Mouse (Mus musculus) embryonic facial prominence, embryonic 14.5 days (tissue): Measurements from ENCODE around the gene Hebp1. TPM values are rescaled to one million over a fixed set of nuclear protein-coding genes. Genes with fewer than 3 reads are reported as not detected.

Experiments
- ATAC-seq: fragments of 200-750 bp; cut with Nextera tagmentation; 2 replicates; pipeline ENCODE4 v1.8.0; 2017; ENCODE audit warnings: low read depth, moderate number of reproducible peaks, moderate TSS enrichment
- DNase-seq: peaks from one replicate; pipeline ENCODE4 v3.0.0-alpha.2; 2015; ENCODE audit warnings: low spot score
- H3K27ac ChIP-seq: fragments of 300-500 bp; sonication (generic); replicated peaks from 2 replicates; pipeline ENCODE4 v1.5.1; 2014; ENCODE audit warnings: low read depth, mild to moderate bottlenecking, low read length, moderate library complexity
- H3K27me3 ChIP-seq: fragments of 300-500 bp; sonication (generic); replicated peaks from 2 replicates; pipeline ENCODE4 v1.6.1; 2014; ENCODE audit warnings: low read length; ENCODE audit not compliant: control insufficient read depth, insufficient read depth
- H3K36me3 ChIP-seq: fragments of 300-500 bp; sonication (generic); 2 replicates; pipeline ENCODE4 v1.6.1; 2014; ENCODE audit warnings: low read length, mixed read lengths; ENCODE audit not compliant: control insufficient read depth, insufficient read depth
- H3K4me1 ChIP-seq: fragments of 300-500 bp; sonication (generic); 2 replicates; pipeline ENCODE4 v1.6.1; 2014; ENCODE audit warnings: antibody characterized with exemption, low read length; ENCODE audit not compliant: control insufficient read depth, insufficient read depth
- H3K4me2 ChIP-seq: fragments of 300-500 bp; sonication (generic); 2 replicates; pipeline ENCODE4 v1.6.1; 2014; ENCODE audit warnings: low read depth, mild to moderate bottlenecking, low read length, moderate library complexity, mixed read lengths
- H3K4me3 ChIP-seq: fragments of 300-500 bp; sonication (generic); 2 replicates; pipeline ENCODE4 v1.5.1; 2014; ENCODE audit warnings: low read depth, mild to moderate bottlenecking, low read length
- H3K9ac ChIP-seq: fragments of 300-500 bp; sonication (generic); 2 replicates; pipeline ENCODE4 v1.6.1; 2014; ENCODE audit warnings: low read depth, mild to moderate bottlenecking, low read length, moderate library complexity, mixed read lengths
- H3K9me3 ChIP-seq: fragments of 300-500 bp; sonication (generic); 2 replicates; pipeline ENCODE4 v1.6.1; 2016; ENCODE audit warnings: low read length; ENCODE audit not compliant: control insufficient read depth
- WGBS: fragments of 180-500 bp; shearing (Covaris S2); extraction: QIAGEN DNeasy Blood & Tissue Kit; methylation state at CpG from one replicate; pipeline ENCODE4 v1.1.7; 2014; 5-methylcytosine and 5-hydroxymethylcytosine counted together
- polyA plus RNA-seq: library from polyadenylated mRNA; unstranded; fragments of >200 nt; fragmentation: Nextera tagmentation; extraction: Ambion mirVana; gene quantifications from 2 replicates; pipeline ENCODE4 v1.2.1, GENCODE M21; 2014

Hebp1 gene
- polyA plus RNA-seq, 1 experiment from 2014 or later: 7.4 TPM

DNA sequence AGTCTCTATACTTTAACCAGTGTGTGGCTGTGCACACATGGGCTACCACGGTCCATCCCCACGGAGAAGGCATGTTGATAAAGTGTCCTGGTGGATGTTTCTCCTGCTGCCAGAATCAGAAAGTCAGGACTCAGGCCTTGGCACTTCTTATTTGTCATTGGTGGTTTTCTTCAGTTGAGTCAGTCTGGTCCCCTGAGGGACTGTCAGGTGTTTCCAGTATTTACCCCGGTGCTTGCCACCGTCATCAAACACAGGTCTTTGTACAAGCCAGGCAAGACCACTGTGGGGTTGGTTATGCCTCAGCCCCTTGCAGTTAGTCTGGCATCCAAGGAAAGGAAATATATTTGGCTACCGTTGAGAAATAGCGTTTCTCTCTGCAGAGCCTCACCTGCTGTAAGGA lies 32.8 kb upstream of the Hebp1 start:
- H3K36me3 ChIP-seq: peaks cover 54% of the 10 kb centered on the region
- 85% methylated on average over 6 of the region's 6 CpGs for WGBS
- no peak overlapping the region for H3K4me2 ChIP-seq
- H3K27me3 ChIP-seq: no peaks in the 10 kb centered on the region
- H3K27ac ChIP-seq: no peak overlapping the region
- no peak overlapping the region for H3K9ac ChIP-seq
- ATAC-seq (no peak), DNase-seq (no peak)
- H3K4me1 ChIP-seq: no peaks in the 10 kb centered on the region
- no peak overlapping the region for H3K4me3 ChIP-seq
- H3K9me3 ChIP-seq: no peaks in the 10 kb centered on the region

GRCm38 (mm10) chr6:135228465-135228941 lies 30.7 kb upstream of the Hebp1 start:
- no peak overlapping the region for H3K4me2 ChIP-seq
- ATAC-seq (0 out of 2 replicates have a peak, but pooled peaks have one; percentile 47), DNase-seq (no peak)
- WGBS: 61% methylated on average over 10 of the region's 10 CpGs
- H3K27me3 ChIP-seq: no peaks in the 10 kb centered on the region
- H3K27ac ChIP-seq: no peak overlapping the region
- no peak overlapping the region for H3K4me3 ChIP-seq
- H3K9ac ChIP-seq: no peak overlapping the region
- H3K9me3 ChIP-seq: no peaks in the 10 kb centered on the region
- H3K36me3 ChIP-seq: peaks cover 46% of the 10 kb centered on the region
- peaks cover 7% of the 10 kb centered on the region; the same call in 1 of the 2 replicates for H3K4me1 ChIP-seq

DNA sequence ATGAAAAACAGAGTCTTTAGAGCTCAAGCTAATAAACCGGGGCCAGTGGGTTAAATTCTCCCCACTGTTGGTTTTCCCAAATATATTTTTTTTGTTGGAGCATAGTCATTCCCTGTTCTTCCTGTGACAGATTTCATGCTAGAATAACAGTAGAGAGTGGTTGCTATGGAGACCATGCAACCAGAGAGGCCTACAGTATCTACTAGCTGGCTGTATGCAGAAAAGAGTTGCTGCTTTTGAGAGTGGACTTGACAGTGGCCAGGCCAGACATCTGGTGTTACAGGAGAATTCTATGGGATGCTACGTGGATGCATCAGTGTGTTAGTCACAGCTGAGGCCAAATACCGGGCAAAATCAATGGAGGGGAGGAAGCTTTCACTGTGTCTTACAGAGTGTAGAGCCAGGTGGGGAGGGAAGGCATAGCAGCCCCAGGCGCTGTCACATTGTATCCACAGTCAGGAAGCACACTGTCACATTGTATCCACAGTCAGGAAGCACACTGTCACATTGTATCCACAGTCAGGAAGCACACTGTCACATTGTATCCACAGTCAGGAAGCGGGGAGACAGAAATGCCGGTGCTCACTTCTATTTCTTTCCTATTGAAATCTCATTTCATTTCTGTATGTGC lies 26.1 kb upstream of the Hebp1 start:
- DNase-seq (peak; percentile 84), ATAC-seq (peak; percentile 71; the same call in 1 of the 2 replicates)
- no peak overlapping the region for H3K4me3 ChIP-seq
- no peak overlapping the region for H3K4me2 ChIP-seq
- WGBS: 42% methylated on average over 6 of the region's 6 CpGs
- H3K9me3 ChIP-seq: no peaks in the 10 kb centered on the region
- H3K4me1 ChIP-seq: peaks cover 7% of the 10 kb centered on the region; the same call in 1 of the 2 replicates
- peaks cover 22% of the 10 kb centered on the region for H3K36me3 ChIP-seq
- H3K27ac ChIP-seq: peak overlapping the region; percentile 50; the same call in 1 of the 2 replicates
- H3K27me3 ChIP-seq: no peaks in the 10 kb centered on the region
- peak overlapping the region; percentile 22; the same call in 1 of the 2 replicates for H3K9ac ChIP-seq

DNA sequence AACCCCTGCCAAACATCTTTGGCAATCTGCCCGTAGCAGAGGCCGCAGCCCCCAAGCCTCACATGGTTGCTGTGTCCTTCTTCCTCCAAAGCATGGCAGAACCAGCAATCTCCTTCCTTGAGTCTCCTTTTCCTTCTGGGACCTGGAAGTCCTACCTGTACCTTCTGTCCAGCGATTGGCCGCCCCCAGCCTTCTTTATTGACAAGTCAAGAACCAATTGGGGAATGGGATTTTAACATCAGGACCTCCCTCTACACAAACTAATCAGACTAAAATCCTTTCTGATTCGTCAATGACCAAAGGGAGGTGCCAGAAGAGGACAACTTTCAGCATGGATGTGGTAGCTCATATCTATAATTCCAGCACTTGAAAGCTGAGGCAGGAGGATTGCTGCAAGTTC lies 22.1 kb upstream of the Hebp1 start:
- Histone ChIP-seq H3K27ac (peak overlapping the region; percentile 18; the same call in 1 of the 2 replicates), H3K27me3 (no peaks in the 10 kb centered on the region), H3K4me2 (no peak overlapping the region), H3K9me3 (no peaks in the 10 kb centered on the region), H3K36me3 (peaks cover 14% of the 10 kb centered on the region), H3K9ac (no peak overlapping the region), H3K4me1 (peaks cover 7% of the 10 kb centered on the region; the same call in 1 of the 2 replicates), H3K4me3 (no peak overlapping the region)
- 82% methylated on average over 5 of the region's 5 CpGs for WGBS
- ATAC-seq (no peak), DNase-seq (no peak)

GRCm38 (mm10) chr6:135218330-135218729 lies 20.5 kb upstream of the Hebp1 start:
- WGBS: 39% methylated on average over 8 of the region's 8 CpGs
- H3K9me3 ChIP-seq: no peaks in the 10 kb centered on the region
- no peak overlapping the region for H3K4me3 ChIP-seq
- H3K27ac ChIP-seq: peak overlapping the region; percentile 6; the same call in 1 of the 2 replicates
- DNase-seq: peak; percentile 47
- ATAC-seq: 0 out of 2 replicates have a peak, but pooled peaks have one; percentile 39
- no peaks in the 10 kb centered on the region for H3K4me1 ChIP-seq
- H3K9ac ChIP-seq: no peak overlapping the region
- peaks cover 26% of the 10 kb centered on the region for H3K36me3 ChIP-seq
- H3K27me3 ChIP-seq: no peaks in the 10 kb centered on the region
- H3K4me2 ChIP-seq: no peak overlapping the region

DNA sequence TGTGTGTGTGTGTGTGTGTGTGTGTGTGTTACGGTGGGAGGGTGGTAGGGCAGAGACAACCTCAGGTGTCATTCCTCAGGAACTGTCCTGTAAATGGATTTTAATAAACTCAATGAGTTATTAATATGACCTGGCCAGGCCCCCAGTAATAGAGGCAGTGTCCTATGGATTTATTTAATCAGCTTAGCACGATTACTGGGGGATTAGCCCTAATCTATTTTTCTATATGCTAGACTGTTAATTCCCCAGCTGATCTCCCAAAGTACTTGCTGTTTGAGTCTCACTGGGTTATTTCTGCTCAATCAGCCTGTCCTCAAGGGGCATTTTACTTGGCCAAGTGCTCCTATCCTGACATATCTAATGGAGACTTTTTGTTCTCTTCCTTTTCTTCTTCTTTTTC lies 14.8 kb upstream of the Hebp1 start:
- no peak for ATAC-seq
- H3K4me2 ChIP-seq: no peak overlapping the region
- peaks cover 26% of the 10 kb centered on the region for H3K36me3 ChIP-seq
- no peak overlapping the region for H3K4me3 ChIP-seq
- H3K4me1 ChIP-seq: no peaks in the 10 kb centered on the region
- H3K9ac ChIP-seq: no peak overlapping the region
- DNase-seq: no peak
- no peak overlapping the region for H3K27ac ChIP-seq
- 91% methylated on average over 1 of the region's 2 CpGs for WGBS
- H3K27me3 ChIP-seq: no peaks in the 10 kb centered on the region
- H3K9me3 ChIP-seq: no peaks in the 10 kb centered on the region

DNA sequence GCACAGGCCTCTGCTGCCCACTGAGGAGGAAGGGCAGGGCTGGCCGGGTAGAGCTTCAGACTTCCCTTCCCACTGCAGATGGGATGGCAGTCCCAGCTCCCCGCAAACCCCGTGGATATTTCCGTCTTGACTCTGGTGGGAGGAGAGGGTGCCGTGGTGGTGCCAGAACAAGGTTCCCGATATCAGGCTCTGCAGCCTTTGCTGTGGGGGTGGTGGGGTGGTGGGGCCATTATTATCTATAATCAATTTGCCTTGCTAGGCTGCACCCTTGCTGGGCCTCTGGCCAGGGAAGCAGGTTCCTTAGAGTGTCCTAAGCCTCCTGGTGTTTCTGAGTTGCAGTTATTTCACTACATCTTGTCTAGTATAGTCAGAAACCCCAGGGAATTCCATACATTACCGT lies 13.3 kb upstream of the Hebp1 start:
- ATAC-seq: no peak
- H3K9ac ChIP-seq: no peak overlapping the region

DNA sequence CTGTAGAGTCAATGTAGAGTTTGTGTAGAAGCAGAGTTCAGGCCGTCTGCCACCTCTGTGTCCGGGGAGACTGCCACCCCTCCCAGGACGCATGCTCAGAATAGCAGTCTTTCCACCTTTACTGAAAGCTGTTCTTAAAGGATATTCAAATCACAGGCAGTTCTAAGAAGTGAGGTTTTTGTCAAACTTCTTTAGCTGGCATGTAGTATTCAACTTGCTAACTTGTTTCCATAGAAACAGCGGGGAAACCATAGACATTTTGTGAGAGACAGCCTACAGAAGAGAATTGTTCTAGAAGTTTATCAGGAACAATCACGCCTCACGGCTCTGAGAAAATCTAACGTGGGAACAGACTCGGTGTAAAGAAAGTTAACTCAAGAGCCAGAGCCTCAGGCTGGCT lies 9.1 kb upstream of the Hebp1 start:
- no peaks in the 10 kb centered on the region for H3K9me3 ChIP-seq
- 80% methylated on average over 8 of the region's 8 CpGs for WGBS
- H3K4me2 ChIP-seq: no peak overlapping the region
- DNase-seq (no peak), ATAC-seq (no peak)
- no peaks in the 10 kb centered on the region for H3K4me1 ChIP-seq
- no peaks in the 10 kb centered on the region for H3K36me3 ChIP-seq
- H3K27ac ChIP-seq: no peak overlapping the region
- H3K4me3 ChIP-seq: no peak overlapping the region
- H3K9ac ChIP-seq: no peak overlapping the region
- H3K27me3 ChIP-seq: no peaks in the 10 kb centered on the region

More for the DNA sequence above, 13.3 kb upstream of the Hebp1 start:
- Histone ChIP-seq H3K9me3 (no peaks in the 10 kb centered on the region), H3K4me3 (no peak overlapping the region), H3K27ac (no peak overlapping the region), H3K4me2 (no peak overlapping the region), H3K4me1 (no peaks in the 10 kb centered on the region), H3K36me3 (peaks cover 19% of the 10 kb centered on the region; the same call in 1 of the 2 replicates), H3K27me3 (no peaks in the 10 kb centered on the region)
- 75% methylated on average over 7 of the region's 7 CpGs for WGBS
- DNase-seq: no peak

- H3K9ac ChIP-seq: no peak overlapping the region
- DNase-seq: no peak
- H3K9me3 ChIP-seq: no peaks in the 10 kb centered on the region
- H3K4me2 ChIP-seq: no peak overlapping the region
- no peaks in the 10 kb centered on the region for H3K27me3 ChIP-seq
- no peak overlapping the region for H3K27ac ChIP-seq
- no peaks in the 10 kb centered on the region for H3K4me1 ChIP-seq
- H3K4me3 ChIP-seq: no peak overlapping the region
- ATAC-seq: no peak
- H3K36me3 ChIP-seq: no peaks in the 10 kb centered on the region
- 85% methylated on average over 4 of the region's 4 CpGs for WGBS
Observed at GRCm38 (mm10) chr6:135205802-135206201, 8.0 kb upstream of the Hebp1 start.
